Mouse (Mus musculus): ENCODE data around the gene Fbxo34.
"Not testable (repeated sequence)": the region's sequence is repeated elsewhere in the genome, so short reads cannot be mapped to it uniquely, and the experiment has no call there.

The Fbxo34 gene

DNA sequence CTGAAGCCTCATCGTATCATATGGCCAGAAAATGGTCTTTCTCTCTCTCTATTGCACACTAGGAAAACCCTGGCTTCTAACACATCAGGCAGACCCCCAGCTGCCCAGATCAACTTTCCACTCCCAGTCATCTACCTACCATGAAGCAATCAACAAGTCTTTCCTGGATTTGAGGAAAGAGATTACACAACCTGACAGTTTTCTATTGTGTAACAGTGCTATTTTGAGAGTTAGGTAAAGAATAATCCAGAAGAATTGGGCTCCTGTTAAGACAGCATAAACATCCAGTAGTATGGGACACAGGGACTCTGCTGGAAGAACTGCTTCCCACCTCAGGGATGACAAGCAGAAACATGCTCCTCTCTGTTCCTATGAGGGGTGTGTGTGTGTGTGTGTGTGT is 112.3 kb downstream of the Fbxo34 start:
- no peak for DNase-seq (ENCODE audit: low spot score in 2 of 2)

DNA sequence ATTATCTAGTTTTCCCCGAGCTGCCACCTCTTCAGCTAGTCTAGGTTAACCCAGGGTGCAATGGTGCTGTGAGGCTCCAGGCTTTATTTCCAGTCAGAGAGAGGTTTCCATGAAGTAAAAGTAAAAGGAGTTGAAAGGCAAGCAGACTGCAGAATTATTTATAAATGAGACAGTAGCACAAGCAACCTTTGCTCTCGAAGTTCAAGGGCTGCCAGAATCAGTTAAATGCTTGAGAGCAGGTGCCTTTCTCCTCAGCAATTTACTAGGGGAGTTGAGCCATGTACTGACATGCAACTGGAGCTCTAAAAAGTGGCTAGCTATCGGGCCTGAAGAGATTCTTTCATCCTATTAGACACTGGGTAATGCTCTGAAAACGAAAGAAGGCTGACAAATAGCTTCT is 112.9 kb downstream of the Fbxo34 start:
- DNase-seq (ENCODE audit: low spot score in 2 of 2), result no peak

DNA sequence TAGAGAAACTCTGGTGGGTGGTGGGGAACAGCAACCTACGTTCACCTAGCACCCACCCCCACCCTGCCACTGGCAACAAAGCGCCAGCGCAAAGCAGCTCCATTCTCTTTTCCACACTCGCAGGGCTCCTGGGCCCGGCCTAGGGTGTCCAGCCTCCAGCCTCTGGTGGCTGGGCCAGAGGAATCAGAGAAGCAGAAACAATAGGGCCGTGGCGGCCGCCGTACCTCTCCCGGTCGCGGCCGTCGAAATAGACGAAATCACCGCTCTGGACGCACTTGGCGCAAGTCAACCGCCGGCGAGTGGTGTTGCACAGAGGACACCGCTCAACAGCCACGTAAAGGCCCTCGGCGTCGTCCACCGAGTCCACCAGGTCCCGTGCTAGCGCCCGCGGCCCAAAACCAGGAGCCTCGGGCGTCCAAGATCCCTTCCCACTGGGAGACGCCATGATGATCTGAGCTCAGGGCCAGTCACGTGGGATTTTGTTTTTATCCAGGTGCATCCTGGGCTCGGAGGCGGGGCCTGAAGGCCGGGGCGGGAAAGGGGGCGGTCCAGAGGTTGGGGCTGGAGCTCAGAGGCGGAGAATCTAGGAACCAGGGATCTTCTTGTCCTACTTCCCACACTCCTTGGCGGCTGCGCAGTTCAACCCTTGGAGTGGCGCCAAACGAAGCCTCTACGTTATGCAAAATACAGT is 117.9 kb downstream of the Fbxo34 start:
- peak; percentile 94 to 96 for DNase-seq (ENCODE audit: low spot score in 2 of 2)

DNA sequence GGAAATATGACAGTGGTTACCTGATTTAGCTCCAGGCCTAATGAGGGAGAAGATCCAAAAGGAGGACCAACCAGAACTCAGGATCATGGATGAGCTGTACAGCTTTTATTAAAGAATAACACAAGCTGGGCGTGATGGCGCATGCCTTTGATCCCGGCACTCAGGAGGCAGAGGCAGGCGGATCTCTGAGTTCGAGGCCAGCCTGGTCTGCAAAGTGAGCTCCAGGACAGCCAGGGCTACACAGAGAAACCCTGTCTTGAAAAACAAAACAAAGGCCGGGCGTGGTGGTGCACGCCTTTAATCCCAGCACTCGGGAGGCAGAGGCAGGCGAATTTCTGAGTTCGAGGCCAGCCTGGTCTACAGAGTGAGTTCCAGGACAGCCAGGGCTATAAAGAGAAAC is 120.3 kb downstream of the Fbxo34 start, which contains the start of gene Atg14:
Gene Atg14, minus strand, starts transcription at position 101 of the 400 bp plus-strand sequence.
- DNase-seq (ENCODE audit: low spot score in 2 of 2), result not testable (repeated sequence)

DNA sequence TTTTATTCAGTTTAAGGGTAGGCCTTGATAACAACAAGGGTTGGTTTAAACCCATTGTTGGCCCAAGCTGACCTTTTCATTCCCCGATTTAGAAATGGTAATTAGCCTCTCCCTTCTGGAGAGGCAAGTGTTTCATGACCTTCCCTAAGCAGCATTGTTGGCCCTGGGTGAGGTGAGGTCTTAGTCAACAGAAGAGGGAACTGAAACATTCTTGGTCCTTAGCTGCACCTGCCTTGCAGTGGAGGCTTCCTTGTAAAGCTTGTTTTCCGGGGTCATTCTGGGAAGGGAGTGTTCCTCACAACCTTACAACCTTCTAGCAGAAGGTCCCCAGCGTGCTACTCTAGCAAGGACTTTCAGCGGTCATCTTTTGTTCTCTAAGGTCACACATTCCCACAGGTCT is 122.5 kb downstream of the Fbxo34 start:
- no peak for DNase-seq (ENCODE audit: low spot score in 2 of 2)

DNA sequence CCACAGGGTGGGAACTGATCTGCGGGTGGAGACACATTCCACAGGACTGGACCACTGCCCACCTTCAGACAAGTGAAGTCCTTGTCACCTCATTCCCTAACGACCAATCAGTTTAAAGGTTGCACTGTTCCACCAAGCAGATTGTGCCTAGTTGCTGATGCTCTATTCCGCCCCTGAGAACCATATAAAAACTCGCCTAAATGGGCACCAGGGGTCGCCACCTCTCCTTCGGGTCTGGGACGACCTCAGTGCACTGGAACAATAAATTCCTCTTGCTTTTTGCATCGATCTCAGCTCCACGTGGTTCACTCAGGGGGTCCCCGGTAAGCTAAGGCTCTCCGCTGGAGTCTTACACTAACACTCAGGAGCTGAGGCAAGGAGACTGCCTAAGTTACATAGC is 124.5 kb downstream of the Fbxo34 start:
- no peak for DNase-seq (ENCODE audit: low spot score in 2 of 2)

DNA sequence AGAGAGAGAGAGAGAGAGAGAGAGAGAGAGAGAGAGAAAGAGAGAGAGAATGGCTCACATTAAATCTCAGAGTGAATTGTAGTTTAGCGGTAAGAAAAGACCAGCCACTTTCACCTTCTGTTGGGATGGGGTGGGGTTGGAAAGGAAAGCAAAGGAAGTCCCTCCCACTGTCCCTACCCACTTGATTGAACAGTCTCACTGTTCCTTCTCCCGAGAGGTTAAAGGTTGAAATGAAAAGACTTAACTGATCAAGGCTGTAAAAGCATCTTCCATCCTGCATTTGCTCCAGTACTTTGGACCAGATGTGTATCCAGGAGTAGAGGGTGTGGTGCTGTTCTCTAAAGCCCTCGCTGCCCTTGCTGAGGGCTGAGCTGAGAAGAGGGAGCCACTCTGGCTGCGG is 126.5 kb downstream of the Fbxo34 start:
- no peak for DNase-seq (ENCODE audit: low spot score in 2 of 2)

DNA sequence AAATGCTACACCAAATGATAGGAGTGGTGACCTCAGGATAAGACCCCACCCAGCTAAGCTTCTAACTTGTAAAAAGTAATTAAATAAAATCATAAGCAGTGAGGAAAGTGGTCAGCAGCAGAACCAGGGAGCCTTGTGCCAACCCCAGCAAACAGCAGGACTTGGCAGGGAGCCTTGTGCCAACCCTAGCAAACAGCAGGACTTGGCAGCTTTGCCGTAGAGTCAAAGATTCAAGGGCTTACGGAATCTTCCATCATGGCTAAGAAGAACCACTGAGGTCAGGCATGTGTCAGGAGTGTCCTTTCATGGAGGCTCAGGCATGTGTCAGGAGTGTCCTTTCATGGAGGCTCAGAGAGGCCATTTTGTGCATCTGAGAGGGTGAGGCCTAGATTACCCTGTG is 127.9 kb downstream of the Fbxo34 start:
- DNase-seq (ENCODE audit: low spot score in 2 of 2), result no peak

DNA sequence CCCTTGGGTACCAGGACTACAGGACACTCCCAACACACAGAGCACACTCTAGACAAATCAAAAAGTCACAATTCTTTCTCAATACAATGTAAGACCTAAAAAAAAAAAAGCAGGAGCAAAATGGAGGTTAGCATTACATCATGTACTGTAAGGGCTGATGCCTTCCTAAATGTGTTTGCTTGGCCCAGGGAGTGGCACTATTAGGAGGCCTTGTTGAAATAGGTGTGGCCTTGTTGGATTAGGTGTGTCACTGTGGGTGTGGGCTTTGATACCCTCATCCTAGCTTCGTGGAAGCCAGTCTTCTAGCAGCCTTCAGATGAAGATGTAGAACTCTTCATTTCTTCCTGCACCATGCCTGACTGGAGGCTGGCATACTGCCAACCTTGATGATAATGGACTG is 131.1 kb downstream of the Fbxo34 start:
- DNase-seq (ENCODE audit: low spot score in 2 of 2), result no peak

Measured in urinary bladder, postnatal 4 days (tissue).